Mouse (Mus musculus) heart, embryonic 15.5 days (tissue): ENCODE data around the gene Sec16a. TPM values are rescaled to one million over a fixed set of nuclear protein-coding genes. Genes with fewer than 3 reads are reported as not detected.

Experiments
- ATAC-seq: fragments of 200-750 bp; cut with Nextera tagmentation; replicated peaks from 2 replicates; pipeline ENCODE4 v1.8.0; 2017; ENCODE audit warnings: low read depth, moderate TSS enrichment; ENCODE audit not compliant: insufficient number of reproducible peaks, insufficient read depth, low FRiP score
- H3K27ac ChIP-seq: fragments of 300-500 bp; sonication (generic); 2 replicates; pipeline ENCODE4 v1.5.1; 2015; ENCODE audit warnings: mild to moderate bottlenecking, inconsistent platforms
- H3K27me3 ChIP-seq: fragments of 300-500 bp; sonication (generic); 2 replicates; pipeline ENCODE4 v1.6.1; 2015; ENCODE audit warnings: inconsistent platforms
- H3K36me3 ChIP-seq: fragments of 300-500 bp; sonication (generic); 2 replicates; pipeline ENCODE4 v1.6.1; 2015; ENCODE audit warnings: mild to moderate bottlenecking, inconsistent platforms
- H3K4me1 ChIP-seq: fragments of 300-500 bp; sonication (generic); replicated peaks from 2 replicates; pipeline ENCODE4 v1.6.1; 2015; ENCODE audit warnings: inconsistent platforms
- H3K4me2 ChIP-seq: fragments of 300-500 bp; sonication (generic); 2 replicates; pipeline ENCODE4 v1.6.1; 2015; ENCODE audit warnings: inconsistent platforms, mild to moderate bottlenecking, moderate library complexity
- H3K4me3 ChIP-seq: fragments of 300-500 bp; sonication (generic); 2 replicates; pipeline ENCODE4 v1.5.1; 2015; ENCODE audit warnings: mild to moderate bottlenecking, inconsistent platforms
- H3K9ac ChIP-seq: fragments of 300-500 bp; sonication (generic); 2 replicates; pipeline ENCODE4 v1.6.1; 2015; ENCODE audit warnings: mild to moderate bottlenecking, inconsistent platforms
- H3K9me3 ChIP-seq: fragments of 300-500 bp; sonication (generic); replicated peaks from 2 replicates; pipeline ENCODE4 v1.6.1; 2016; ENCODE audit warnings: inconsistent platforms
- WGBS: fragments of 180-500 bp; shearing (Covaris S2); methylation state at CpG from one replicate; pipeline ENCODE4 v1.1.7; 2015; ENCODE audit warnings: mixed read lengths; 5-methylcytosine and 5-hydroxymethylcytosine counted together
- polyA plus RNA-seq: library from polyadenylated mRNA; unstranded; fragments of >200 nt; fragmentation: Nextera tagmentation; extraction: Ambion mirVana; gene quantifications from 2 replicates; pipeline ENCODE4 v1.2.1, GENCODE M21; 2015

Sec16a gene
- 10.5 and 14.5 TPM in 2 replicates for polyA plus RNA-seq

- Histone ChIP-seq H3K4me3 (peak within 1 kb of the TSS; percentile 85), H3K27me3 (no peaks in the 10 kb centered on the region), H3K9me3 (no peaks in the 10 kb centered on the region), H3K27ac (peak within 1 kb of the TSS; percentile 98), H3K4me2 (peak within 1 kb of the TSS; percentile 79), H3K9ac (peak within 1 kb of the TSS; percentile 86), H3K36me3 (peaks cover 18% of the 10 kb centered on the region), H3K4me1 (peaks cover 47% of the 10 kb centered on the region)
- under 1% methylated on average over 60 of the region's 61 CpGs for WGBS
- peak; percentile 93 for ATAC-seq
Observed at GRCm38 (mm10) chr2:26444946-26445665, at the start of gene Sec16a. TSS of gene Sec16a (minus strand) at chr2:26445216.

DNA sequence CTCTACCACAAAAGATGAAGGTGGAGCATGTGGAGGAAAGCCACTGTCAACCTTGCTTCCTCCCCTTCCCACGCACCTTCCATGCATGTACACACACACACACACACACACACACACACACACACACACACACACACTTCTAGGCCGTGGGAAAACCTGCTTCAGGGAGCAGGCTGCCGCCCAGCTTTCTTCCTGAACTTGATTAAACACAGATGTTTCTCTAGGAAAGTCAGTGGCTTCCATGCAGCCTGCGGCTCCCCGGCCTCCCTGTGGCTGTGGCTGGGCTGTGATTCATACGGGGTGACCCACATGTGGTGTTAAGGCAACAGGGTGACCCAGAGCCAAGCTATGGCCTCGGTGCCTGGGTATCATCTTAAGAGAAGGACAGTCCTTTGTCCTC lies 49.4 kb upstream of the Sec16a start:
- Histone ChIP-seq H3K9me3 (no peaks in the 10 kb centered on the region), H3K4me2 (peak overlapping the region; percentile 40), H3K4me1 (peaks cover 99% of the 10 kb centered on the region)

GRCm38 (mm10) chr2:26493021-26493781 lies 48.2 kb upstream of the Sec16a start:
- Histone ChIP-seq H3K9me3 (no peaks in the 10 kb centered on the region), H3K4me2 (peak overlapping the region; percentile 40), H3K36me3 (no peaks in the 10 kb centered on the region), H3K27ac (peak overlapping the region; percentile 86), H3K4me1 (peaks cover 99% of the 10 kb centered on the region), H3K9ac (0 out of 2 replicates have a peak overlapping the region, but pooled peaks have one; percentile 15), H3K27me3 (no peaks in the 10 kb centered on the region), H3K4me3 (peak overlapping the region; percentile 2; the same call in 1 of the 2 replicates)
- ATAC-seq, result peak; percentile 51
- WGBS, result 44% methylated on average over 9 of the region's 9 CpGs

More for the DNA sequence above, 49.4 kb upstream of the Sec16a start:
- no peak for ATAC-seq
- Histone ChIP-seq H3K36me3 (no peaks in the 10 kb centered on the region), H3K27me3 (no peaks in the 10 kb centered on the region), H3K4me3 (no peak overlapping the region), H3K27ac (peak overlapping the region; percentile 86), H3K9ac (no peak overlapping the region)
- WGBS, result 44% methylated on average over 7 of the region's 7 CpGs

DNA sequence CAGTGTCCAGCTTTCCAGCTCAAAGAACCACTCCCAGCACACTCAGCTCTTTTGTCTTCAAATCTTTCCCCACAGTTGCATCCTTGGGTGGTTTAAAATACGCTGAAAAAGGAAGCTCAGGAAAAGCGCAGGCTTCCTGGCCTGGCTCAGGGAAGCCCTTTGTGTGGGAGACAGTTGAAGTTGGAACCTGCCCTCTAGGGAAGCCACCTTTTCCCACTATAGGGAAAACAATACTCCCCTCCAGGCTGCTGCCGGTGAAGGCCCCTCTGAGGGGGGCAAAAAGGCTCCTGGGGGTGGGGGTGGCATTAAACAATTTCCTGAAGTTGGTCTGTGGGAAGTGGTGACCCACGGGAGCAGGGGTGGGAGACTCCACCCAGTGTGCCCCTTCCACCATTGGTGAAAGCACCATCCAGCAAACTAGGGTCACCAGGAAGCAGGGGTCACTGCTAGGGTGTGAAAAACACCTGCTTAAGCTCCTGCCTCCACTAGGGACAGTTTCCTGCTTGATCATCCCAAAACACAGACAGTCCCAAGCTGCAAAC lies 45.8 kb upstream of the Sec16a start:
- 0 out of 2 replicates have a peak, but pooled peaks have one; percentile 12 for ATAC-seq
- no peak overlapping the region for H3K4me3 ChIP-seq
- peak overlapping the region; percentile 2; the same call in 1 of the 2 replicates for H3K4me2 ChIP-seq
- peak overlapping the region; percentile 13; the same call in 1 of the 2 replicates for H3K9ac ChIP-seq
- WGBS, result 44% methylated on average over 4 of the region's 4 CpGs
- H3K27me3 ChIP-seq, result no peaks in the 10 kb centered on the region
- H3K27ac ChIP-seq, result peak overlapping the region; percentile 86
- no peaks in the 10 kb centered on the region for H3K9me3 ChIP-seq
- peaks cover 99% of the 10 kb centered on the region for H3K4me1 ChIP-seq
- no peaks in the 10 kb centered on the region for H3K36me3 ChIP-seq

- Histone ChIP-seq H3K4me3 (no peak overlapping the region), H3K9ac (no peak overlapping the region), H3K4me1 (peaks cover 95% of the 10 kb centered on the region), H3K27ac (peak overlapping the region; percentile 86), H3K27me3 (no peaks in the 10 kb centered on the region), H3K4me2 (no peak overlapping the region), H3K9me3 (no peaks in the 10 kb centered on the region), H3K36me3 (0 out of 2 replicates have a peak, but pooled peaks cover 3% of the 10 kb centered on the region)
- WGBS, result 54% methylated on average over 9 of the region's 9 CpGs
- no peak for ATAC-seq
Observed at GRCm38 (mm10) chr2:26488535-26489135, 43.6 kb upstream of the Sec16a start.

- Histone ChIP-seq H3K27ac (peak overlapping the region; percentile 86), H3K4me2 (peak overlapping the region; percentile 15; the same call in 1 of the 2 replicates), H3K9me3 (no peaks in the 10 kb centered on the region), H3K9ac (no peak overlapping the region), H3K4me3 (no peak overlapping the region), H3K4me1 (peaks cover 91% of the 10 kb centered on the region), H3K27me3 (no peaks in the 10 kb centered on the region), H3K36me3 (peaks cover 7% of the 10 kb centered on the region; the same call in 1 of the 2 replicates)
- ATAC-seq, result no peak
- 51% methylated on average over 18 of the region's 18 CpGs for WGBS
Observed at GRCm38 (mm10) chr2:26487322-26488021, 42.5 kb upstream of the Sec16a start.

GRCm38 (mm10) chr2:26486835-26487321 lies 41.9 kb upstream of the Sec16a start:
- WGBS, result 33% methylated on average over 3 of the region's 3 CpGs
- H3K4me2 ChIP-seq, result 0 out of 2 replicates have a peak overlapping the region, but pooled peaks have one; percentile 9
- ATAC-seq, result no peak

DNA sequence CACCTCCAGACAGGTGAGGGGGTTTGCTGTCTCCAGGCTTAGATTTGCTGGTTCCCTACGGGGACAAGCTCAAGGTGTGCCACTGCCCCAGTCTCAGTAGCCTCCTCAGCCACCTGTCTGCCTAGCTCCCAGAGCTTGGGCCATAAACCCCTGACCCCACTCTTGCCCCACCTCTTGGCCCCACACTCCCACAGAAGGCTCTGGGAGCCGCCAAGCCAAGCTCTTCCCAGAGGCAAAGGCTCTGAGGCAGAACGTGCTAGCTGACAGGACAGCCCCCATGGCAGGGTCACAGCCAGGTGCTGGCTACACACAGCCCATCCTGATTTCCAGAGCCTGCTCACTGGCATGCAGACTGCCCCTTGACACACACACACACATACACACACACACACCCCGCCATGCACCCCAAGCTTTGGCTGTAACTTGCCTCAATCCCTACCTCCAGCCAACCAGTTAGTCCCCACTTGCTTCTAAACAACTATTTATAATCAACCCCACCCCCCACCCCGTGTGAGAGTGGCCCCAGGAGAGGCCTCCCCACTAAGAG lies 41.3 kb upstream of the Sec16a start:
- Histone ChIP-seq H3K27ac (no peak overlapping the region; the same call in 1 of the 2 replicates), H3K36me3 (peaks cover 12% of the 10 kb centered on the region; the same call in 1 of the 2 replicates), H3K9ac (no peak overlapping the region), H3K27me3 (no peaks in the 10 kb centered on the region), H3K4me2 (no peak overlapping the region), H3K4me1 (peaks cover 81% of the 10 kb centered on the region), H3K9me3 (no peaks in the 10 kb centered on the region), H3K4me3 (no peak overlapping the region)
- 42% methylated on average over 5 of the region's 5 CpGs for WGBS
- no peak for ATAC-seq

More at GRCm38 (mm10) chr2:26486835-26487321, 41.9 kb upstream of the Sec16a start:
- Histone ChIP-seq H3K9me3 (no peaks in the 10 kb centered on the region), H3K9ac (no peak overlapping the region), H3K4me3 (no peak overlapping the region), H3K4me1 (peaks cover 86% of the 10 kb centered on the region), H3K27ac (peak overlapping the region; percentile 86), H3K36me3 (peaks cover 7% of the 10 kb centered on the region; the same call in 1 of the 2 replicates), H3K27me3 (no peaks in the 10 kb centered on the region)

GRCm38 (mm10) chr2:26485710-26486109 lies 40.7 kb upstream of the Sec16a start:
- ATAC-seq, result no peak
- no peak overlapping the region for H3K9ac ChIP-seq
- peaks cover 16% of the 10 kb centered on the region; the same call in 1 of the 2 replicates for H3K36me3 ChIP-seq
- no peak overlapping the region; the same call in 1 of the 2 replicates for H3K27ac ChIP-seq
- no peaks in the 10 kb centered on the region for H3K9me3 ChIP-seq
- H3K4me2 ChIP-seq, result no peak overlapping the region
- peaks cover 75% of the 10 kb centered on the region for H3K4me1 ChIP-seq
- WGBS, result 61% methylated on average over 7 of the region's 7 CpGs
- no peak overlapping the region for H3K4me3 ChIP-seq
- H3K27me3 ChIP-seq, result no peaks in the 10 kb centered on the region

GRCm38 (mm10) chr2:26485278-26485677 lies 40.3 kb upstream of the Sec16a start:
- Histone ChIP-seq H3K27ac (no peak overlapping the region; the same call in 1 of the 2 replicates), H3K9ac (no peak overlapping the region), H3K4me2 (no peak overlapping the region), H3K4me1 (peaks cover 70% of the 10 kb centered on the region), H3K4me3 (no peak overlapping the region), H3K9me3 (no peaks in the 10 kb centered on the region), H3K36me3 (peaks cover 17% of the 10 kb centered on the region; the same call in 1 of the 2 replicates), H3K27me3 (no peaks in the 10 kb centered on the region)
- ATAC-seq, result no peak
- 77% methylated on average over 9 of the region's 9 CpGs for WGBS
